Mouse (Mus musculus): ENCODE results near the gene Gm42878. TPM values are rescaled to one million over a fixed set of nuclear protein-coding genes. Genes with fewer than 3 reads are reported as not detected.

Gene Gm42878
- total and polyA plus RNA-seq, 3 experiments = 1.0 TPM; not detected in 2

- no peak for DNase-seq (ENCODE audit: extremely low read depth)
- Histone ChIP-seq H3K4me3 (replicated peaks in 1 of 3; ENCODE audit: low read depth in 2 of 3, low read length in 2 of 3, poor library complexity in 1 of 3) (no peak overlapping the region), H3K79me2 (replicated peaks; ENCODE audit: control insufficient read depth, extremely low read depth, insufficient read depth, poor library complexity, severe bottlenecking) (no peaks in the 10 kb centered on the region), H3K27me3 (replicated peaks) (no peaks in the 10 kb centered on the region), H3K36me3 (replicated peaks in 1 of 2; ENCODE audit: control insufficient read depth in 1 of 2, insufficient read depth in 1 of 2, low read length in 1 of 2) (peaks cover 18 to 94% of the 10 kb centered on the region in 2 experiments), H3K4me1 (ENCODE audit: control insufficient read depth in 1 of 2, insufficient read depth in 2 of 2) (peaks cover 0 to 7% of the 10 kb centered on the region in 2 experiments; a peak in 2 of 4 replicates), H3K27ac (ENCODE audit: insufficient read depth, low read depth) (no peak overlapping the region), H3K4me2 (ENCODE audit: insufficient read depth, low read depth, poor library complexity, severe bottlenecking) (no peak overlapping the region), H3K9me3 (replicated peaks; ENCODE audit: low read length) (no peaks in the 10 kb centered on the region), H3K9ac (ENCODE audit: insufficient read depth, low read depth) (no peak overlapping the region)
- dilution Hi-C loops (cut with MboI; ENCODE audit: extremely low pct_ligation_motif_present, extremely low pct_unique_long_range_greater_than_20kb, low sequenced_read_pairs) = no loop called here
- no peak for TF ChIP-seq USF2 (conservative IDR thresholded peaks at IDR 0.05; ENCODE audit: low read depth, low read length)
- no peak for TF ChIP-seq ELF1 (IDR thresholded peaks at IDR 0.05; ENCODE audit: low read depth, low read length)
- TF ChIP-seq ZMIZ1 (IDR thresholded peaks at IDR 0.05; ENCODE audit: low read depth, low read length) = no peak
- TF ChIP-seq ZC3H11A (IDR thresholded peaks at IDR 0.05; ENCODE audit: low read depth, low read length) = no peak
- TF ChIP-seq GABPA (IDR thresholded peaks at IDR 0.05; ENCODE audit: insufficient replicate concordance, low read depth, low read length) = no peak
- TF ChIP-seq UBTF (IDR thresholded peaks at IDR 0.05; ENCODE audit: low read depth, low read length) = no peak
- TF ChIP-seq TCF12 (IDR thresholded peaks at IDR 0.05; ENCODE audit: low read depth, low read length) = no peak
- no peak for TF ChIP-seq USF1 (IDR thresholded peaks at IDR 0.05; ENCODE audit: low read depth, low read length)
- TF ChIP-seq TBP (conservative IDR thresholded peaks at IDR 0.05; ENCODE audit: low read depth, low read length) = no peak
- TF ChIP-seq MEF2A (IDR thresholded peaks at IDR 0.05; ENCODE audit: borderline replicate concordance, low read depth, low read length) = no peak
- in situ Hi-C loops (cut with MboI; ENCODE audit: low pct_ligation_motif_present, low pct_unique_long_range_greater_than_20kb, low sequenced_read_pairs) = no loop called here
These were observed 30.6 kb upstream of the Gm42878 start for GRCm38 (mm10) chr5:121575867-121576266.

GRCm38 (mm10) chr5:121574145-121574544 is 28.9 kb upstream of the Gm42878 start:
- Histone ChIP-seq H3K4me2 (ENCODE audit: insufficient read depth, low read depth, poor library complexity, severe bottlenecking) (no peak overlapping the region), H3K27ac (ENCODE audit: insufficient read depth, low read depth) (no peak overlapping the region), H3K79me2 (replicated peaks; ENCODE audit: control insufficient read depth, extremely low read depth, insufficient read depth, poor library complexity, severe bottlenecking) (no peaks in the 10 kb centered on the region), H3K36me3 (replicated peaks in 1 of 2; ENCODE audit: control insufficient read depth in 1 of 2, insufficient read depth in 1 of 2, low read length in 1 of 2) (peaks cover 13 to 91% of the 10 kb centered on the region in 2 experiments), H3K27me3 (replicated peaks) (no peaks in the 10 kb centered on the region), H3K4me1 (ENCODE audit: control insufficient read depth in 1 of 2, insufficient read depth in 2 of 2) (peaks cover 0 to 6% of the 10 kb centered on the region in 2 experiments; a peak in 2 of 4 replicates), H3K9ac (ENCODE audit: insufficient read depth, low read depth) (no peak overlapping the region), H3K4me3 (replicated peaks in 1 of 3; ENCODE audit: low read depth in 2 of 3, low read length in 2 of 3, poor library complexity in 1 of 3) (no peak overlapping the region), H3K9me3 (replicated peaks; ENCODE audit: low read length) (no peaks in the 10 kb centered on the region)
- dilution Hi-C loops (cut with MboI; ENCODE audit: extremely low pct_ligation_motif_present, extremely low pct_unique_long_range_greater_than_20kb, low sequenced_read_pairs) = no loop called here
- no peak for DNase-seq (ENCODE audit: extremely low read depth)
- TF ChIP-seq ETS1 (conservative IDR thresholded peaks at IDR 0.05; ENCODE audit: low read depth, low read length) (no peak), CTCF (conservative IDR thresholded peaks at IDR 0.05 in 1 of 2, IDR thresholded peaks at IDR 0.05 in 1 of 2; ENCODE audit: low read depth in 2 of 2, low read length in 2 of 2) (peak in 1 of 2 experiments; percentile 1; a peak in 1 of 4 replicates), TCF12 (IDR thresholded peaks at IDR 0.05; ENCODE audit: low read depth, low read length) (no peak), SMC3 (IDR thresholded peaks at IDR 0.05; ENCODE audit: low read depth, low read length) (no peak), E2F4 (IDR thresholded peaks at IDR 0.05; ENCODE audit: insufficient replicate concordance, low read depth, low read length) (no peak), GABPA (IDR thresholded peaks at IDR 0.05; ENCODE audit: insufficient replicate concordance, low read depth, low read length) (no peak), CHD1 (IDR thresholded peaks at IDR 0.05; ENCODE audit: low read depth, low read length) (no peak), TBP (conservative IDR thresholded peaks at IDR 0.05; ENCODE audit: low read depth, low read length) (no peak), RAD21 (IDR thresholded peaks at IDR 0.05; ENCODE audit: low read depth, low read length) (no peak)
- in situ Hi-C loops (cut with MboI; ENCODE audit: low pct_ligation_motif_present, low pct_unique_long_range_greater_than_20kb, low sequenced_read_pairs) = no loop called here
